Comparison of ENCODE assay signal across 8 mouse cellular contexts in genomic region chr9:67828182-67828581, GRCm38 (mm10). TPM values are rescaled to one million over a fixed set of nuclear protein-coding genes. Genes with fewer than 3 reads are reported as not detected.
DNase-seq lines count a peak whose midpoint lies in the region; ATAC-seq lines count a peak whose summit lies in the region.

No protein-coding gene starts in this region.

- H3K9me3 ChIP-seq in hindbrain, embryonic 14.5 days (ENCODE audit: control insufficient read depth, low read length) = no peaks in the 10 kb centered on the region
- H3K9me3 ChIP-seq in hindbrain, embryonic 13.5 days = 0 out of 2 replicates have a peak, but pooled peaks cover 4% of the 10 kb centered on the region

- peak; percentile 87 for DNase-seq in hindbrain, embryonic 14.5 days (ENCODE audit: low spot score)
- DNase-seq in A20 (ENCODE audit: low read depth, low spot score) (peak; percentile 65), MEL-GATA-1-ER (ENCODE audit: extremely low read depth, low read depth) (peak; percentile 31)
- peak; percentile 63 to 81 for DNase-seq in cerebellum, postnatal 25 days
- peak; percentile 63 to 77 for DNase-seq in kidney, postnatal 25 days
- DNase-seq in mesoderm, embryonic 11.5 days (ENCODE audit: low read depth, low spot score) = peak; percentile 59
- no peak for DNase-seq in c-Kit-positive CD71-positive TER-119-positive erythroid progenitor cells, embryonic 14.5 days (ENCODE audit: low spot score)

- H3K4me1 ChIP-seq in hindbrain, embryonic 14.5 days (replicated peaks; ENCODE audit: control insufficient read depth, insufficient read depth, low read length) = peaks cover 4% of the 10 kb centered on the region
- peaks cover 20% of the 10 kb centered on the region for H3K4me1 ChIP-seq in hindbrain, embryonic 13.5 days (replicated peaks)

- H3K36me3 ChIP-seq in hindbrain, embryonic 14.5 days (replicated peaks; ENCODE audit: control insufficient read depth, insufficient read depth) = no peaks in the 10 kb centered on the region
- H3K36me3 ChIP-seq in hindbrain, embryonic 13.5 days = no peaks in the 10 kb centered on the region

- 11% methylated on average over 3 of the region's 3 CpGs for WGBS in hindbrain, embryonic 14.5 days
- WGBS in hindbrain, embryonic 13.5 days = 9% methylated on average over 3 of the region's 3 CpGs

- H3K9ac ChIP-seq in hindbrain, embryonic 14.5 days = no peak overlapping the region
- no peak overlapping the region for H3K9ac ChIP-seq in hindbrain, embryonic 13.5 days

- no peak overlapping the region for H3K4me2 ChIP-seq in hindbrain, embryonic 14.5 days (replicated peaks)
- no peak overlapping the region for H3K4me2 ChIP-seq in hindbrain, embryonic 13.5 days

- H3K4me3 ChIP-seq in hindbrain, embryonic 14.5 days (replicated peaks; ENCODE audit: low read length) = no peak overlapping the region
- no peak overlapping the region for H3K4me3 ChIP-seq in hindbrain, embryonic 13.5 days

- no peak for ATAC-seq in hindbrain, embryonic 14.5 days (ENCODE audit: low FRiP score)
- no peak for ATAC-seq in hindbrain, embryonic 13.5 days (ENCODE audit: low FRiP score)

- H3K27ac ChIP-seq in hindbrain, embryonic 14.5 days = no peak overlapping the region
- no peak overlapping the region for H3K27ac ChIP-seq in hindbrain, embryonic 13.5 days

- H3K27me3 ChIP-seq in hindbrain, embryonic 14.5 days (ENCODE audit: control insufficient read depth, insufficient read depth, low read length) = peaks cover 44% of the 10 kb centered on the region
- H3K27me3 ChIP-seq in hindbrain, embryonic 13.5 days = peaks cover 46% of the 10 kb centered on the region

RNA-seq across cellular contexts. Expression of gene C2cd4a, which starts 3.9 kb away (rescaled TPM):
- 0.41 and 0.64 TPM in 2 replicates for polyA plus RNA-seq in hindbrain, embryonic 14.5 days (2014; fragmentation: Nextera tagmentation; extraction: Ambion mirVana)
- polyA plus RNA-seq in hindbrain, embryonic 13.5 days (2015; fragmentation: Nextera tagmentation; extraction: Ambion mirVana) = 0.35 TPM in 1 of 2 replicates, not detected in the other

RNA-seq across cellular contexts. Expression of gene Vps13c, which starts 12.0 kb away (rescaled TPM):
- polyA plus RNA-seq in hindbrain, embryonic 14.5 days (2014; fragmentation: Nextera tagmentation; extraction: Ambion mirVana) = 14.4 and 15.0 TPM in 2 replicates
- polyA plus RNA-seq in hindbrain, embryonic 13.5 days (2015; fragmentation: Nextera tagmentation; extraction: Ambion mirVana) = 10.7 and 11.2 TPM in 2 replicates
